Mouse (Mus musculus) neural tube, embryonic 10.5 days (tissue): Measurements from ENCODE around the gene Fbxo7.

ENCODE experiments used
- DNase-seq: peaks from one replicate; pipeline ENCODE4 v3.0.0-alpha.2; 2017; ENCODE audit warnings: low spot score; ENCODE audit errors: extremely low spot score

The Fbxo7 gene

GRCm38 (mm10) chr10:86078761-86079160 is 57.0 kb downstream of the Fbxo7 start:
- no peak for DNase-seq

GRCm38 (mm10) chr10:86079921-86080320 is 58.1 kb downstream of the Fbxo7 start:
- DNase-seq, result no peak

GRCm38 (mm10) chr10:86091919-86092318 is 70.1 kb downstream of the Fbxo7 start:
- peak; percentile 20 for DNase-seq

- DNase-seq, result no peak
Observed at GRCm38 (mm10) chr10:86093109-86094035, 71.6 kb downstream of the Fbxo7 start.

GRCm38 (mm10) chr10:86098363-86098762 is 76.6 kb downstream of the Fbxo7 start:
- DNase-seq, result no peak

- no peak for DNase-seq
Observed at GRCm38 (mm10) chr10:86100281-86100851, 78.6 kb downstream of the Fbxo7 start.
